Mouse (Mus musculus) small intestine, adult 2 months (tissue): Measurements from ENCODE around the gene Golga4. TPM values are rescaled to one million over a fixed set of nuclear protein-coding genes. Genes with fewer than 3 reads are reported as not detected.

Experiments
- H3K27ac ChIP-seq: fragments of 200-500 bp; 2 replicates; pipeline ENCODE4 v1.5.1; 2012; ENCODE audit warnings: low read depth, low read length, control low read depth, inconsistent platforms; ENCODE audit not compliant: insufficient read depth
- H3K27me3 ChIP-seq: fragments of 200-500 bp; 2 replicates; pipeline ENCODE4 v1.6.1; 2012; ENCODE audit warnings: mild to moderate bottlenecking, moderate library complexity, low read length, inconsistent platforms; ENCODE audit not compliant: control insufficient read depth, insufficient read depth
- H3K36me3 ChIP-seq: fragments of 200-500 bp; 2 replicates; pipeline ENCODE4 v1.6.1; 2012; ENCODE audit warnings: mild to moderate bottlenecking, low read length, control low read depth, inconsistent platforms; ENCODE audit not compliant: control insufficient read depth, insufficient read depth
- H3K4me1 ChIP-seq: fragments of 200-500 bp; 2 replicates; pipeline ENCODE4 v1.6.1; 2012; ENCODE audit warnings: low read length, inconsistent platforms, mixed read lengths; ENCODE audit not compliant: control insufficient read depth, insufficient read depth, insufficient read length
- H3K4me3 ChIP-seq: fragments of 200-500 bp; 2 replicates; pipeline ENCODE4 v1.5.1; 2012; ENCODE audit warnings: low read depth, mild to moderate bottlenecking, control low read depth, inconsistent platforms, low read length, moderate library complexity
- CTCF ChIP-seq: fragments of 200-500 bp; IDR thresholded peaks from 2 replicates; pipeline ENCODE4 v1.5.1; 2012; ENCODE audit warnings: low read depth, mild to moderate bottlenecking, control low read depth, inconsistent platforms, low read length, moderate library complexity, mixed read lengths; ENCODE audit not compliant: insufficient replicate concordance, insufficient read length; ENCODE audit errors: extremely low read depth
- POLR2A ChIP-seq: fragments of 200-500 bp; IDR thresholded peaks from 2 replicates; pipeline ENCODE4 v1.6.1; 2012; ENCODE audit warnings: low read depth, mild to moderate bottlenecking, control low read depth, inconsistent platforms, low read length, moderate library complexity
- WGBS: fragments of 180-500 bp; shearing (Covaris S2); methylation state at CpG from one replicate; pipeline ENCODE4 v1.1.7; 2018; 5-methylcytosine and 5-hydroxymethylcytosine counted together
- polyA plus RNA-seq: library from polyadenylated mRNA; depleted of rRNA; stranded (reverse); fragments of >200 nt; gene quantifications from 2 replicates; pipeline ENCODE4 v1.2.3, GENCODE M21; 2012

Golga4 gene
- polyA plus RNA-seq, 1 experiment, result 17.8 TPM

DNA sequence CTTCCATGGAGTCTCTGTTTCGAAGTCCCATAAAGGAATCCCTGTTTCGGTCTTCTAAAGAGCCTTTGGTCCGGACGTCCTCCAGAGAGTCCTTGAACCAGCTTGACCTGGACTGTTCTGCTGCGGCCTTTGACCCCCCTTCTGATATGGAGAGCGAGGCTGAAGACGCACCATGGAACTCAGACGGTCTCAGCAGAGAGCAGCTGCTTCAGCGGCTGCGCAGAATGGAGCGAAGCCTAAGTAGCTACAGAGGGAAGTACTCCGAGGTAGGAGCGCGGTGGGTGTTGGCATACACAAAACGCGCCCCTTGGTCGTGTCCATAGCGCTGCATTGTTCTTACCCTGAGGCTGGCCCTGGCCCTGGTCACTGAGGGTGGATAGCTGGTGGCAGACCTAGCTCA is 21.0 kb downstream of the Golga4 start:
- H3K36me3 ChIP-seq, result peaks cover 74% of the 10 kb centered on the region
- WGBS, result 92% methylated on average over 18 of the region's 18 CpGs
- H3K27me3 ChIP-seq, result no peaks in the 10 kb centered on the region
- no peak overlapping the region for H3K4me3 ChIP-seq
- H3K4me1 ChIP-seq, result no peaks in the 10 kb centered on the region
- no peak for TF ChIP-seq CTCF
- TF ChIP-seq POLR2A, result no peak
- H3K27ac ChIP-seq, result no peak overlapping the region

DNA sequence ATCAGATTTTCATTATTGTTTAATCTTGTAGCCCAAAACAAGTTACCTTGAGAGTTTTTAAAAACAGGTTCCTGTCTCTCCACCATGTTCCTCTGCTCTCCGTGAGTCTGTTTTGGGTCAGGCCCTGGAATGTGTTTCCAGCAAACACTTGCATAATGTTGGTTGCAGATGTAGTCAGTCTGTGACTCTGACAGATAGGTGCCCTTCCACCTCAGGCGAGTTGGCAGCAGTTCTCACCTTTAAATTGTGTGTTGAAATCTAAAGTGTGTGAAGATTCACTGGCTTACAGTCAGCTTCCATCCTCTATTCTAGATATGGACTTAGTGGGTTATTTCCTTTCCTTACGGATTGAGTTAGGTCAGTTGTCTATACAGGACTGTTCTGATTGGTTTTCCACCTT is 23.7 kb downstream of the Golga4 start:
- Histone ChIP-seq H3K4me3 (no peak overlapping the region), H3K27me3 (no peaks in the 10 kb centered on the region), H3K36me3 (peaks cover 71% of the 10 kb centered on the region), H3K27ac (no peak overlapping the region), H3K4me1 (no peaks in the 10 kb centered on the region)
- WGBS, result 88% methylated on average over 3 of the region's 3 CpGs
- TF ChIP-seq CTCF (no peak), POLR2A (no peak)

DNA sequence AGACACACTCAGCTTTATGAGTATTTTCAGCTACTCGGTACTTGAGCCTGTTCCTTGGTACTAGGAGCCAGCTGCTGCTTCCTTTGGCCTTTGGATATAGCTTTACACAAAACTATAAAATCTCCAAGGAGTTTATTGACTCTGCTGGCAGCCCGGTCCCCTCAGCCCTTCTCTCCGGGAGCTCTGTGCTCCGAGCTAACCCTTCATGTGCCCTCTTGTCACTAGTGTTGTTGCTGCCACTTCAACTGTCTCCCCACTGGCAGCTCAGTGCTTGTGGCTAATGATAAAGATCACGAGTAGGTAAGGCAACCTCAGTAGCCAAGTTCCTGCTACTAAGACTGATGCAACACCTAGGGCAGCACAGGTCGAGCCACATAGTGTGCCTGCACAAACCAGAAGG is 24.6 kb downstream of the Golga4 start:
- Histone ChIP-seq H3K27ac (no peak overlapping the region), H3K4me1 (no peaks in the 10 kb centered on the region), H3K27me3 (no peaks in the 10 kb centered on the region), H3K36me3 (peaks cover 75% of the 10 kb centered on the region), H3K4me3 (no peak overlapping the region)
- TF ChIP-seq POLR2A (no peak), CTCF (no peak)
- 72% methylated on average over 6 of the region's 6 CpGs for WGBS

DNA sequence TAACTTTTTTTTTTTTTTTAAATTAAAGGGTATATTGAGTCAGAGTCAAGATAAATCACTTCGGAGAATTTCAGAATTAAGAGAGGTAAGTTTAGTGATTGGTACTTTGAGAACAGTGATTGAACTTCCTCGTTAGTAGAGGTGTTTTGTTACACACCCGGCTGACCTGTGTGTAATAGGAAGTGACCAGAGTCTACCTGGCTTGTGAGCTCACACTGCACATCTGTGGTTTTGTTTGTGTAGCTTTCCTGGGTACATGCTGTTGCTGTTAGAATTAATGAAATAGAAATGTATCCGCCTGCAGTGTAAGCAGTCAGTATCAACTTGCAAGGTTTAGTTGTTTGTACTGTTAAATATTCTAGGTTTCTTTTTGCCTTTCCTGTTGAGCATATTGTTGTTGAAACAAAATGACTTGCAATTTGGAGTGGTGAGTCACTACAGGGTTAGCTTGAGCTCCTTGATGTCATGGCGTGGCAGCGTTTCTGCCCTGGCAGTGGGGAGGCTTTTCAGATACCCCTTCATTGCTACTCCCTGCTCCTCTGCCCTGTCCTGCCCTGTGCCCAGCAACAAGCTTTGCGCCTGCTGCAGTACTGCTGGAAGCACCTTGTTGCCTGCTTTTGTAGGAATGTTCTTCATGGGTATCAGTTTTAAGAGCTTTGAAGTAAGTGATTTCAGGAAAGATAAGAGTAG is 26.6 kb downstream of the Golga4 start:
- WGBS, result 81% methylated on average over 7 of the region's 7 CpGs

DNA sequence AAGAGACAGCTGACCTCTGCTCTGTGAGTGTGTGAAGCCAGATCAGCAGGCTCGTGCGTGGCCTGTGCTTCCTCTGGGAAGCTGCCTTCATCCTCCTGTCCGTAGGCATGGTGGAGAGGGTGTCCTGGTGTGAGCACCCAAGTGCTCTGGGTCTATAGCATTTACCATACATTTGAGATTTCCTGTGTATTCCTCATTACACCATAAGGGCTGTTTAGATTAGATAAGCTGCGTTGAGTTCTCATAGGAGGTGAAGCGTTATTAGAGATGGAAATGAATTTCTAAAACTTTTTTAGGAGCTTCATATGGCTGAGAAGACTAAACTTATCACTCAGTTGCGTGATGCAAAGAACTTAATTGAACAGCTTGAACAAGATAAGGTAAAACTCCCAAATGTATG is 30.9 kb downstream of the Golga4 start:
- H3K36me3 ChIP-seq, result peaks cover 69% of the 10 kb centered on the region
- H3K27ac ChIP-seq, result no peak overlapping the region
- TF ChIP-seq CTCF (no peak), POLR2A (no peak)
- H3K4me3 ChIP-seq, result no peak overlapping the region
- 83% methylated on average over 6 of the region's 6 CpGs for whole genome bisulfite sequencing
- H3K4me1 ChIP-seq, result no peaks in the 10 kb centered on the region
- no peaks in the 10 kb centered on the region for H3K27me3 ChIP-seq

More for the DNA sequence above, 26.6 kb downstream of the Golga4 start:
- TF ChIP-seq POLR2A (no peak), CTCF (no peak)
- Histone ChIP-seq H3K27me3 (no peaks in the 10 kb centered on the region), H3K4me1 (no peaks in the 10 kb centered on the region), H3K27ac (no peak overlapping the region), H3K36me3 (peaks cover 75% of the 10 kb centered on the region), H3K4me3 (no peak overlapping the region)

DNA sequence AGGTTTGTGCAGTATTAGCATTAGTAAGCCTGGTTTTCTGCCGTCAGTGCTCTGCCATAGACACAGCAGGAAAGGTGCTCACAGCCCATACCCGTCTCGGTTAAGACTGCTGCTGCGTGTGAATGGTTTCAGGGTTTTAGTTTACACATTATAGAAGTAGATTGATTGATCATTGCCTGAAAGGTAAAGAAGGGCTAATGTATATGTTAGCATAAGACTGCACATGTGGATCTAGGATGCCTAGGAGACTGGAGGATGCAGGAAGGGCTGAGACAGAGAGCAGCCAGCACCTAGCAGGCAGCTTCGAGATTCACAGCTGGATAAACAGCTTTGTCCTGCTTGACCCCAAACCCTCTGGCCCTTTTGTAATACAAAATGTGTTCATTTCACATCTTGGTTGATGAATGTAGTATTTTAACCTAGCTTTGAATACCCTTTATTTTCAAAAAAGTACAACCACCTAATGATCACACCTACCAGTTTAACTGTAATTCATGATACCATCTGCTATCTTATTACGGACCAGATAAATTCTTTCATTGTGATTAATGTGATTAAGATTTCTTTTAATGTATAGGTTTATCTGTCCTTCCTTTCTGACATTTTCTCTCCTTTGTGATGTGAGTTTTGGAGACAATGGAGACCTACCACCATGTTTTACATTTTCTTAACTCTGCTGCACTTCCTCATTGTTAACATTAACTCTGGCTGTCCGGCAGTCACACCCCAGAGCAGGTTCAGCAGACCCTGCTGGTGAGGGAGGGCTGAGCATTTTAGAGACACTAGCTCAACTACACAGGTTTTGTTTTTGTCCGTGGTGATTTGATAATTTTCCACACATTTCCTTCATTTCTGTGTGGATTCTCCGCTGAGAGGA is 31.6 kb downstream of the Golga4 start:
- Histone ChIP-seq H3K27me3 (no peaks in the 10 kb centered on the region), H3K27ac (no peak overlapping the region), H3K4me3 (no peak overlapping the region), H3K36me3 (peaks cover 69% of the 10 kb centered on the region), H3K4me1 (no peaks in the 10 kb centered on the region)
- 88% methylated on average over 9 of the region's 9 CpGs for WGBS
- no peak for TF ChIP-seq POLR2A
- no peak for TF ChIP-seq CTCF

DNA sequence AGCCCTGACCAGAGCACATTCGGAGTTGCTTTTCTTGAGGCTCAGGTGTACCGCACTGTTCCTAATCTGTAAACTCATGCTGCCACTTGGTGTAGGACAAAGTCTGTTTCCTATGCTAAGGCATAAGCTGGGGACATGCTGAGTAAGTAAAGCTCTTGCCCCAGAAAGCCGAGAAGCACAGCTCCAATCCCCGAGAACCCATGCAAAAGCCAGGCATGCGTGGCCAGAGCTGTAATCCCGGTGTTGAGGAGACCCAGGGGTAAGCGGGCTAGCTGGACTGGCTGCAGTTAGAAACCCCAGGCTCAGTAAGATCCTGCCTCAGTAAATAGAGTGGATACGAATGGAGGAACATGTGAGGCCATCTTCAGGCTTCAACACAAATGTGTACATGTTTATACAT is 35.8 kb downstream of the Golga4 start:
- Histone ChIP-seq H3K4me1 (no peaks in the 10 kb centered on the region), H3K4me3 (no peak overlapping the region), H3K27ac (no peak overlapping the region), H3K36me3 (peaks cover 64% of the 10 kb centered on the region), H3K27me3 (no peaks in the 10 kb centered on the region)
- TF ChIP-seq POLR2A (no peak), CTCF (no peak)
- 93% methylated on average over 8 of the region's 8 CpGs for WGBS
